Mouse (Mus musculus) megakaryocyte, embryonic 14.5 days (primary cell): Measurements from ENCODE around the gene Carm1.

ENCODE experiments used
- FLI1 ChIP-seq: IDR thresholded peaks from 2 replicates; pipeline ENCODE4 v1.6.1; 2012; ENCODE audit warnings: low read length, inconsistent platforms, mixed read lengths
- GATA1 ChIP-seq: IDR thresholded peaks from 3 replicates; pipeline ENCODE4 v1.6.1; 2012; ENCODE audit warnings: mixed read lengths, low read length, inconsistent platforms, borderline replicate concordance

- TF ChIP-seq GATA1 = no peak
- TF ChIP-seq FLI1 = no peak
Observed at GRCm38 (mm10) chr9:21589538-21589937, 42.8 kb downstream of the Carm1 start.
